Mouse (Mus musculus) G1E (cell line): ENCODE measurements around the gene Slc38a7. TPM values are rescaled to one million over a fixed set of nuclear protein-coding genes. Genes with fewer than 3 reads are reported as not detected.

Source experiments
- ATAC-seq: 2 replicates; pipeline ENCODE4 v1.8.0; 2016; ENCODE audit warnings: mild to moderate bottlenecking; ENCODE audit not compliant: insufficient number of reproducible peaks, poor library complexity, low FRiP score, severe bottlenecking; ENCODE audit errors: extremely low read depth
- DNase-seq: peaks from one replicate; pipeline ENCODE4 v3.0.0; 2012; ENCODE audit warnings: low spot score
- H3K27me3 ChIP-seq: 2 replicates; pipeline ENCODE4 v1.6.1; 2012; ENCODE audit warnings: mild to moderate bottlenecking, low read length, inconsistent platforms; ENCODE audit not compliant: insufficient read depth
- H3K36me3 ChIP-seq: replicated peaks from 2 replicates; pipeline ENCODE3; 2012; ENCODE audit warnings: mild to moderate bottlenecking, inconsistent platforms
- H3K4me1 ChIP-seq: 2 replicates; pipeline ENCODE4 v1.6.1; 2012; ENCODE audit warnings: low read depth, low read length, inconsistent platforms, mixed read lengths; ENCODE audit not compliant: insufficient read depth
- H3K4me3 ChIP-seq: 2 replicates; pipeline ENCODE4 v1.5.1; 2012; ENCODE audit warnings: low read depth, mild to moderate bottlenecking, inconsistent platforms, low read length, moderate library complexity, mixed read lengths
- H3K9me3 ChIP-seq: replicated peaks from 2 replicates; pipeline ENCODE4 v1.6.1; 2012; ENCODE audit warnings: inconsistent platforms
- CTCF ChIP-seq: IDR thresholded peaks from 2 replicates; pipeline ENCODE4 v1.5.1; 2012; ENCODE audit warnings: low read depth, low read length, inconsistent platforms, mixed read lengths
- GATA1 ChIP-seq: IDR thresholded peaks from 2 replicates; pipeline ENCODE4 v1.6.1; 2012; ENCODE audit warnings: borderline replicate concordance, low read length, inconsistent platforms, mixed read lengths
- GATA2 ChIP-seq: IDR thresholded peaks from 2 replicates; pipeline ENCODE4 v1.6.1; 2012; ENCODE audit warnings: low read depth, low read length, inconsistent platforms, borderline replicate concordance
- POLR2AphosphoS5 ChIP-seq: IDR thresholded peaks from 2 replicates; pipeline ENCODE4 v1.6.1; 2012; ENCODE audit warnings: low read depth, low read length, inconsistent platforms; ENCODE audit not compliant: insufficient replicate concordance
- TAL1 ChIP-seq: conservative IDR thresholded peaks from 2 replicates; pipeline ENCODE4 v1.6.1; 2012; ENCODE audit warnings: low read depth, low read length, inconsistent platforms, mixed read lengths
- polyA plus RNA-seq: library from polyadenylated mRNA; stranded (reverse); fragments of >175 nt; gene quantifications from 2 replicates; pipeline ENCODE4 v1.2.3, GENCODE M21; 2012
- total RNA-seq, 2 experiments: library from RNA; stranded (forward) in 1 of 2; stranded (reverse) in 1 of 2; fragments of 200-1000 nt in 1 of 2; fragments of >200 nt in 1 of 2; fragmentation: Nextera tagmentation in 1 of 2; gene quantifications; 2 replicates each; pipeline ENCODE4 v1.2.3; 2014 to 2017

Slc38a7 gene
- total and polyA plus RNA-seq, 3 experiments, result 13.3 to 24.6 (median 16.1) TPM

DNA sequence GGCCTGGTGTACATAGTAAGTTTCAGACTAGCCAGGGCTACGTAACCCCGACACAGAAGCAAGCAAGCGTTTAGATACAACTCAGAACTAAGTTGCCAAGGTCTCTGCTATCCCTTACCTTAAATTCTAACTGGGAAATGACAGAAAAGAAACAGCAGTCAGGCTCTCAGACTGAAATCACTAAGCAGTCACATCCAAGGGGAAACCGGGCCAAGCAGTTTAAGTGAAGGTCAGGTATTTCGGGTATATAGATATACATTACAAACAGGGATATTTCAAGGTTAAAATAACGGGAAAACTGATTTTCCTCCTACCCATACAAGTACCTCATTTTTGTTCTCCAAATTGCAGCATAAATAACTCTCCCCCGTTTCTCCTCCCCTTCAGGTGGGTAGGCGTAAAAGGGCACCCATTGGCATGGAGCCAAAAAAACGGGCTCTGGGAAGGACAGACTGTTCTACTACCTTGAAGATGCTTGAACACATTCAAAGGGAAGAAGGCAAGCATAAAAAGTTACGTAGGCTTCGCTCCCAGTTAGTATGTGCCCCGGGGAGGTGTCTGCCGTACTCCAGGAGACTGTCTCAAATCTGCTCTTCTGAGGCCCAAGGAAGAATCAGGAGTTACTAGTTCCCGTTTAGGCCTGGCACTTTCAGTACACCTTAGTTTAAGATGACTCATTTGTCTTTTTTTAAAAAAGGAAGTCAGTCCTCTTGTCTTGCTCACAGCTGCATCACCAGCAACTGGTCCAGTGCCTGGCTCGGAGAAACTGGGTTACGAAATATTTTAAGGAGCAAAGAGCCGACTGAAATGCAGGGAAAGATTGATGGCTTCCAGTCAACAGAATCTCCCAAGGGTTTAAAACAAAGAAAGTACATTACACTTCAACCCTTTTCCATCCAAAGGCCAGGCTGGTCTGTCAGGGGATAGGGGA is 33.6 kb upstream of the Slc38a7 start:
- Histone ChIP-seq H3K4me3 (peak overlapping the region; percentile 97), H3K36me3 (peaks cover 41% of the 10 kb centered on the region), H3K9me3 (no peaks in the 10 kb centered on the region), H3K4me1 (peaks cover 54% of the 10 kb centered on the region), H3K27me3 (0 out of 2 replicates have a peak, but pooled peaks cover 3% of the 10 kb centered on the region)
- TF ChIP-seq POLR2AphosphoS5 (no peak), GATA1 (no peak), TAL1 (no peak), GATA2 (no peak), CTCF (no peak)
- ATAC-seq, result 0 out of 2 replicates have a peak, but pooled peaks have one; percentile 4
- no peak for DNase-seq

DNA sequence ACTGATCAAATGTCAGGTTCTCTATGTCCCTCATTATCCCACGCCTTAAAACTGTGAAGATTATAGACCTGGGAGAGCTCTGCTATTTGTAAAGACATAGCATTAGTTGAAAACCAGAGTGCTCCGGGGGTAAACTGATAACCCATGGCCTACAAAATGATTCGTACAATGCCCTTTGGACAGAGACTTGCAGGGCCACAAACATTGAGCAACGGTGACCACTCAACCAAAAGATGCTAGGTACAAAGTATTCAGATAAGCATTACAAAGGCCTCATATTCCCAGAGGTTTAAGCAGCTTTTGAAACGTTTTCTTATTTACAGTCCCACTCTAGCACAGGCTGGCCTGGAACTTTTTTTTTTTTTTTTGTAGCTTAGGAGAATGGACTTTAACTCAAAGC is 32.6 kb upstream of the Slc38a7 start:
- H3K36me3 ChIP-seq, result peaks cover 47% of the 10 kb centered on the region
- ATAC-seq, result no peak
- TF ChIP-seq GATA1 (no peak), CTCF (no peak), TAL1 (no peak), POLR2AphosphoS5 (no peak), GATA2 (no peak)
- no peak for DNase-seq
- H3K27me3 ChIP-seq, result 0 out of 2 replicates have a peak, but pooled peaks cover 3% of the 10 kb centered on the region
- H3K9me3 ChIP-seq, result no peaks in the 10 kb centered on the region
- H3K4me1 ChIP-seq, result peaks cover 58% of the 10 kb centered on the region
- no peak overlapping the region for H3K4me3 ChIP-seq

DNA sequence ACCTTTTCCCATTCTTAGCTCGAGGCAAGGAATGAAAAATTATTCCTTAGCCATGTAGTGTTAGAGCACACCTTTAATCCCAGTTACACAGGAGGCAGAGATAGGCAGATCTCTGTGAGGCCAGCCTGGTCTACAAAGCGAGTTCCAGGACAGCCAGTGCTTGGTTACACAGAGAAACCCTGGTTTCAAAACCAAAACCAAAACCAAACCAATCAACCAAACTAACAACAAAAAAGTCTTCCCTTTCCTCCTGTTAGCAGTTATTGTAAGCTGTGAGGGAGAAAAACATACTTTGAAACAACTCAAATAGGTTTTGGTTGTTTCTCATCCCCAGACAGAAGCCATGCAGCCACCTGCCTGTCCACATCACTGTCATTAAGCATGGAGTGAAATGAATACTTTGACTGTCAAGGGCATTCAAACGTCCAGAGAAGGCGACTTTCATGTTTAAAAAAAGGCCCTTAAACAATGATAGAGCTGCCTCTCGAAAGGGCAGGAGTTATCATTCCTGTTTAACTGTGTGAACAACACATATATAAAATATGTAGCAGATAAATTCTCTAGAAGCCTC is 32.0 kb upstream of the Slc38a7 start:
- Histone ChIP-seq H3K27me3 (0 out of 2 replicates have a peak, but pooled peaks cover 3% of the 10 kb centered on the region), H3K4me1 (peaks cover 58% of the 10 kb centered on the region), H3K36me3 (peaks cover 49% of the 10 kb centered on the region), H3K4me3 (no peak overlapping the region), H3K9me3 (no peaks in the 10 kb centered on the region)
- ATAC-seq (no peak), DNase-seq (no peak)
- TF ChIP-seq GATA1 (no peak), TAL1 (no peak), CTCF (no peak), POLR2AphosphoS5 (no peak), GATA2 (no peak)

DNA sequence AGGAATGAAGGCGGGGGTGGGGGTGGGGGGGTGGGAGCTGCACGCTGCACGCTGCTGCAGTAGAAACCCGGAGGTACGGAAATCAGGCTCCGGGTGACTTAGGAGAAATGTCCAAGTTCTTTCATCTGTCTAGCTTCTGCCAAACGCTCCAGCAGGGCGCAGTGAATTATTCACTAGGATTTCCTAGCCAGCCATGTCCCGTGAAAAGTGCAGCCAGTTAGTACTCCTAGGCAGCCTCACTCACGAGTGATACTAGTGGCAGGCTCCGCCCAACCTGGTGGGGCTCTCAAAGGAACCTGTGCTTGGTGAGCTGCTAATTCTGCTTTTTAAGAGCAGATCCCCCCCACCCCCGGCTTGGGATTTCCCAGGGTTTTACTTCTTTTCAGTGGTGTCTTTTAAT is 31.2 kb upstream of the Slc38a7 start:
- H3K27me3 ChIP-seq, result no peaks in the 10 kb centered on the region
- ATAC-seq (no peak), DNase-seq (no peak)
- H3K9me3 ChIP-seq, result no peaks in the 10 kb centered on the region
- no peak for TF ChIP-seq CTCF
- H3K4me3 ChIP-seq, result no peak overlapping the region
- peaks cover 53% of the 10 kb centered on the region for H3K36me3 ChIP-seq
- H3K4me1 ChIP-seq, result peaks cover 63% of the 10 kb centered on the region

GRCm38 (mm10) chr8:95882191-95882590 is 28.9 kb upstream of the Slc38a7 start:
- ATAC-seq (no peak), DNase-seq (no peak)
- TF ChIP-seq POLR2AphosphoS5 (no peak), GATA2 (no peak), TAL1 (no peak), CTCF (no peak), GATA1 (no peak)
- Histone ChIP-seq H3K4me3 (no peak overlapping the region), H3K9me3 (no peaks in the 10 kb centered on the region), H3K36me3 (peaks cover 70% of the 10 kb centered on the region), H3K4me1 (peaks cover 65% of the 10 kb centered on the region), H3K27me3 (no peaks in the 10 kb centered on the region)

GRCm38 (mm10) chr8:95881576-95881975 is 28.2 kb upstream of the Slc38a7 start:
- peaks cover 73% of the 10 kb centered on the region for H3K36me3 ChIP-seq
- no peak for ATAC-seq
- no peaks in the 10 kb centered on the region for H3K9me3 ChIP-seq

More at GRCm38 (mm10) chr8:95881576-95881975, 28.2 kb upstream of the Slc38a7 start:
- no peak overlapping the region for H3K4me3 ChIP-seq
- H3K27me3 ChIP-seq, result no peaks in the 10 kb centered on the region
- H3K4me1 ChIP-seq, result peaks cover 59% of the 10 kb centered on the region
- TF ChIP-seq GATA1 (no peak), GATA2 (no peak), CTCF (no peak)
- DNase-seq, result no peak
